Mouse (Mus musculus) gonadal fat pad, adult 2 months (tissue): ENCODE measurements around the gene Bcl9l. TPM values are rescaled to one million over a fixed set of nuclear protein-coding genes. Genes with fewer than 3 reads are reported as not detected.

ENCODE experiments used
- DNase-seq: peaks from one replicate; pipeline ENCODE4 v3.0.0-alpha.2; 2012; ENCODE audit warnings: low read depth
- polyA plus RNA-seq: library from polyadenylated mRNA; depleted of rRNA; stranded (reverse); fragments of >200 nt; gene quantifications from 2 replicates; pipeline ENCODE4 v1.2.3, GENCODE M21; 2012; rRNA removed

Gene Bcl9l
- polyA plus RNA-seq, 1 experiment, result 31.3 TPM

DNA sequence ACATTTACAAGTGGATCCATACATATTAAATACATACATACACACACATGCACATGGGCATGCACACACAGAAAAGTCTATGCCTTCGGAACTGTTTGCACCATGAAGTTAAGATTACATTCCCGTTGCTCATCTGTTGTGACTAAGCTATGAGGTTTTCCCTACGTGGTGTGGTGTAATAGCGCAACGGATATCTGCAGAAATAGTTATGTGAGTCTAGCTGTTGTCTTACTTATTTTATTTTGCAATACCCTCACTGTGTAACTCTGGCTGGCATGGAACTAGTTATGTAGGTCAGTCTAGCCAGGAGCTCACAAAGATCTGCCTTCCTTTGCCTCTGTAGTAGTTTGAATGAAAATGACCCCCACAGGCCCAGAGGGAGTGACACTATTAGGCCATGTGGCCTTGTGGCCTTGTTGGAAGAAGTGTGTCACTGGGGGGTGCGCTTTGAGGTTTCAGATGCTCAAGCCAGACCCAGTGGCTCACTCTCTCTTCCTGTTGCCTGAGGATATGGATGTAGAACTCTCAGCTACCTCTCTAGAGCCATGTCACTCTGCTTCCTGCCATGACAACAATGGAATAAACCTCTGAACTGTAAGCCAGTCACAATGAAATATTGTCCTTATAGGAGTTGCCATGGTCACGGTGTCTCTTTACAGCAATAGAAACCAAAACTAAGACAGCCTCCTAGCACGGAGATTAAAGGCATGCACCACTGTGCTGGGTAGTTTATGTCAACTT is 66.0 kb downstream of the Bcl9l start:
- no peak for DNase-seq

GRCm38 (mm10) chr9:44551138-44551537 is 68.5 kb downstream of the Bcl9l start:
- no peak for DNase-seq

DNA sequence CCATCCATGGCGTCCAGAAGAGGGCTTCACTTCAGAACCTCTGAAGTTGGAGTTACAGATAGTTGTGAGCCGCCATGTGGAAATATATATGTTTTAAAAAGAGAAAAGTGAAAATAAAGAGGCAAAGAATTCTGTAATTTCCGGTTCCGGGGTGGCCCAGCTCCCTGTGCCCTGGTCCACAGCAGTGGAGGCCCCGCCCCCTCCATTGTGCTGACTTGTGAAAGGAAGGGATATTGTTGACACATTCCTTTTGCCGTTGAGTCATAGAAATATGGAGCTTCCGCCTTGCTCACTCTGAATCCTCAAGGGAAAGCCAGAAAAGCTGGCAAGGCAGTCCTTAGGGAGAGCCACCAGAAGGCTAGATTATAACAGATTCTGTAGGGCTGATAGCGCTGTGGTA is 69.5 kb downstream of the Bcl9l start:
- DNase-seq, result no peak

Other genes with a start within 250 kb of the Bcl9l start
- gene Cbl, start 248.8 kb upstream of the Bcl9l start, polyA plus RNA-seq, result 12.2 and 14.1 TPM in 2 replicates
- 6.6 and 6.9 TPM in 2 replicates for gene Ccdc153, start 242.1 kb upstream of the Bcl9l start, polyA plus RNA-seq
- gene Pdzd3, start 231.4 kb upstream of the Bcl9l start, polyA plus RNA-seq, result 1.4 and 2.3 TPM in 2 replicates
- 22.9 and 28.3 TPM in 2 replicates for gene Nlrx1, start 214.2 kb upstream of the Bcl9l start, polyA plus RNA-seq
- 4.9 and 6.6 TPM in 2 replicates for gene Abcg4, start 194.2 kb upstream of the Bcl9l start, polyA plus RNA-seq
- 25.4 and 39.6 TPM in 2 replicates for gene Hinfp, start 177.2 kb upstream of the Bcl9l start, polyA plus RNA-seq
- gene C2cd2l, start 162.5 kb upstream of the Bcl9l start, polyA plus RNA-seq, result 51.5 and 52.0 TPM in 2 replicates
- gene Dpagt1, start 156.8 kb upstream of the Bcl9l start, polyA plus RNA-seq, result 54.1 and 58.4 TPM in 2 replicates
- gene H2afx, start 148.1 kb upstream of the Bcl9l start, polyA plus RNA-seq, result 52.0 and 59.0 TPM in 2 replicates
- gene Hmbs, start 138.6 kb upstream of the Bcl9l start, polyA plus RNA-seq, result 65.2 and 74.7 TPM in 2 replicates
- 42.6 and 46.1 TPM in 2 replicates for gene Vps11, start 121.2 kb upstream of the Bcl9l start, polyA plus RNA-seq
- gene Hyou1, start 103.3 kb upstream of the Bcl9l start, polyA plus RNA-seq, result 124 and 158 TPM in 2 replicates
- 90.4 and 96.0 TPM in 2 replicates for gene Slc37a4, start 86.0 kb upstream of the Bcl9l start, polyA plus RNA-seq
- 255 and 355 TPM in 2 replicates for gene Rps25, start 75.7 kb upstream of the Bcl9l start, polyA plus RNA-seq
- gene Trappc4, start 75.2 kb upstream of the Bcl9l start, polyA plus RNA-seq, result 63.4 and 83.7 TPM in 2 replicates
- 25.4 and 35.0 TPM in 2 replicates for gene Ccdc84, start 64.3 kb upstream of the Bcl9l start, polyA plus RNA-seq
- gene Foxr1, start 41.7 kb upstream of the Bcl9l start, polyA plus RNA-seq, result 0.05 TPM in 1 of 2 replicates, not detected in the other
- gene Upk2, start 27.8 kb upstream of the Bcl9l start, polyA plus RNA-seq, result 5.7 and 7.3 TPM in 2 replicates
- 0.88 and 1.2 TPM in 2 replicates for gene Cxcr5, start 79.1 kb downstream of the Bcl9l start, polyA plus RNA-seq
- 22.8 and 32.0 TPM in 2 replicates for gene Ddx6, start 122.1 kb downstream of the Bcl9l start, polyA plus RNA-seq
- gene Treh, start 190.4 kb downstream of the Bcl9l start, polyA plus RNA-seq, result 0.45 TPM in 1 of 2 replicates, not detected in the other